Mouse (Mus musculus) stomach, embryonic 14.5 days (tissue): ENCODE results near the gene Zbed5. TPM values are rescaled to one million over a fixed set of nuclear protein-coding genes. Genes with fewer than 3 reads are reported as not detected.
"Not testable (repeated sequence)": the region's sequence is repeated elsewhere in the genome, so short reads cannot be mapped to it uniquely, and the experiment has no call there.

Experiments used
- ATAC-seq: fragments of 200-750 bp; cut with Nextera tagmentation; 2 replicates; pipeline ENCODE4 v1.8.0; 2017; ENCODE audit warnings: low read depth, moderate TSS enrichment; ENCODE audit not compliant: insufficient number of reproducible peaks, insufficient read depth, low FRiP score
- H3K27ac ChIP-seq: fragments of 300-500 bp; sonication (generic); 2 replicates; pipeline ENCODE4 v1.5.1; 2014; ENCODE audit warnings: mild to moderate bottlenecking, low read length, moderate library complexity, mixed read lengths
- H3K27me3 ChIP-seq: fragments of 300-500 bp; sonication (generic); 2 replicates; pipeline ENCODE4 v1.6.1; 2014; ENCODE audit warnings: low read length, control low read depth, mixed read lengths; ENCODE audit not compliant: control insufficient read depth, insufficient read depth
- H3K36me3 ChIP-seq: fragments of 300-500 bp; sonication (generic); 2 replicates; pipeline ENCODE4 v1.6.1; 2014; ENCODE audit warnings: mild to moderate bottlenecking, control low read depth, low read length, moderate library complexity, mixed read lengths; ENCODE audit not compliant: control insufficient read depth, insufficient read depth
- H3K4me1 ChIP-seq: fragments of 300-500 bp; sonication (generic); 2 replicates; pipeline ENCODE4 v1.6.1; 2014; ENCODE audit warnings: low read length, control low read depth, mixed read lengths; ENCODE audit not compliant: control insufficient read depth, insufficient read depth
- H3K4me2 ChIP-seq: fragments of 300-500 bp; sonication (generic); replicated peaks from 2 replicates; pipeline ENCODE4 v1.6.1; 2014; ENCODE audit warnings: low read depth, low read length, control low read depth
- H3K4me3 ChIP-seq: fragments of 300-500 bp; sonication (generic); 2 replicates; pipeline ENCODE4 v1.5.1; 2014; ENCODE audit warnings: low read depth, low read length, control low read depth
- H3K9ac ChIP-seq: fragments of 300-500 bp; sonication (generic); replicated peaks from 2 replicates; pipeline ENCODE4 v1.6.1; 2014; ENCODE audit warnings: low read depth, mild to moderate bottlenecking, control low read depth, low read length, moderate library complexity, mixed read lengths
- H3K9me3 ChIP-seq: fragments of 300-500 bp; sonication (generic); 2 replicates; pipeline ENCODE4 v1.6.1; 2016; ENCODE audit warnings: low read depth, low read length, control low read depth; ENCODE audit not compliant: control insufficient read depth
- WGBS: fragments of 180-500 bp; shearing (Covaris S2); extraction: QIAGEN DNeasy Blood & Tissue Kit; methylation state at CpG from one replicate; pipeline ENCODE4 v1.1.7; 2014; 5-methylcytosine and 5-hydroxymethylcytosine counted together
- polyA plus RNA-seq: library from polyadenylated mRNA; unstranded; fragments of >200 nt; fragmentation: Nextera tagmentation; extraction: Ambion mirVana; gene quantifications from 2 replicates; pipeline ENCODE4 v1.2.1, GENCODE M21; 2014

Zbed5 gene
- polyA plus RNA-seq, 1 experiment from 2014 or later = 5.7 TPM

DNA sequence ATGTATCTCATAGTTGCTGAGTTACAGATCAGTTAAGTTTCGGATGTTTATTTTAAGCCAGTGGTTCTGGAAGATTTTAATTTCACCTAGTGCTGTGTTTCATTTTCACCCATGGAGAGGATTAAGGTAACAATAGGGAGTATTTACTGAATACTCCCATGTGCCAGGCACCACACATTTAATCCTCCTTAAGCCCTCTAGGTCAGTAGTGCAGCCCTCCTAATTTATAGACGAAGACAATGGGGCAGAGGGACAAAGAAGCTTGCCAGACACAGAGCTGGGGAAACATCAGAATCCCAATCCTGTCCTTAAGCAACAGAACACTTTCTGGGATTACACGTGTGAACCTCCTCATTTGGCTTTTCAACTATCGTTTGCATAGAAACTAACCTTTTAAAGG is 41.4 kb downstream of the Zbed5 start:
- Histone ChIP-seq H3K9me3 (no peaks in the 10 kb centered on the region), H3K4me2 (no peak overlapping the region), H3K4me1 (no peaks in the 10 kb centered on the region), H3K9ac (no peak overlapping the region), H3K27me3 (no peaks in the 10 kb centered on the region), H3K27ac (no peak overlapping the region), H3K4me3 (no peak overlapping the region), H3K36me3 (no peaks in the 10 kb centered on the region)
- no peak for ATAC-seq
- 51% methylated on average over 4 of the region's 4 CpGs for WGBS

DNA sequence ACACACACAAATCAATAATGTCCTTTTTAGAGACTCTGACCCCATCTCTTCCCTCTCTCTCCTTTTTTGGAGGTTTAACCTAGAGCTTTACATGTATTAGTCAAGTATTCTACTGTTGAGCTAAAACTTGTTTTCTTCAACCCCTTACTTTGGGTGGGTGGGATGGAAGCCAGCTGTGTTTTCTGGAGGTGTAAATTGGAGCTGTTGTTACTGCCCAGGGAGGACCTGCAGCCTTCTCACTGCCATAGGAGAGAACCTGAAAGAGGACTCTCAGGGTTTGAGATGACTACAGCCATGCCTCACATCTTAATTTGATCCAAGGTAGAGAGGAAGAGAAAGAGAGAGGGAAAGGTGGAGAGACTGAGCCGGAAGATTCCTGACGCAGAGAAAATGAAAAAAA is 44.8 kb downstream of the Zbed5 start:
- Histone ChIP-seq H3K4me3 (no peak overlapping the region), H3K4me2 (no peak overlapping the region), H3K27me3 (no peaks in the 10 kb centered on the region), H3K9me3 (no peaks in the 10 kb centered on the region), H3K4me1 (0 out of 2 replicates have a peak, but pooled peaks cover 4% of the 10 kb centered on the region), H3K27ac (no peak overlapping the region), H3K36me3 (peaks cover 2% of the 10 kb centered on the region; the same call in 1 of the 2 replicates), H3K9ac (no peak overlapping the region)
- WGBS = 45% methylated on average over 2 of the region's 2 CpGs
- ATAC-seq = no peak

DNA sequence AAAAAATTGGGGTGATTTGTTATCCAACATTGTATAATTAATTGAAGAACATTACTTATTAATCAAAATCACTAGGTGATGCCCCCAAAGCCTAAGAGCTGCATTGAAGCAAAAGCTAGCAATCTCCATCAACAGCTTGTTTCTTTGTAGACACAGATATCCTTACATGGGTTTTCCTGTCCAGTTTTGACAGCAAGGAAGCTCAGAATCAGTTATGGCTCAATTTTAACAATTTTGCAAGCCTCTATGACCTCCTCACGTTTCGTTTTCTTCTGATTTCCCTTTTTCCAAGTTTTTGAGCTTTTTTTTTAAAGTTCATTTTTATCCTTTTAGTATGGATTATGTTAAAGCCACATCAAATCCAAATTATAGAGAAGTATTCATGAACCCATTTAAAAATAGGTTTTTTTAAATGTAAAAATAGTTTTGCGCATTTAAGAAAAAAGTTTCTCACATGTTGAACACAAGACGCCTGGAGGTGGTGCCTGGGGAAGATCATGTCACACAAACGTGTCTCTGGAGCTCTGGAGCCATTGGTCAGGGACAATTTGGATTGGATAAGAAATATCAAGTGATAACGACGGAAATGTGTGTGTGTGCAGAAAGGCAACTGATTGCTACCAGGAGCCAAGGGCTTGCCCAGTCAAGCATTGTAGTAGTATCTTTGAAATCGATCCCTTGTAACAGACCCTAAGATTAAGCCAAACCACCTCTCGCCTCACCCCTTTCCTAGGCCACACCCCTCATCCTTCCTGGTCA is 45.4 kb downstream of the Zbed5 start:
- H3K27me3 ChIP-seq = no peaks in the 10 kb centered on the region
- H3K9ac ChIP-seq = no peak overlapping the region
- no peaks in the 10 kb centered on the region for H3K9me3 ChIP-seq
- peak overlapping the region; percentile 21; the same call in 1 of the 2 replicates for H3K27ac ChIP-seq
- H3K4me2 ChIP-seq = peak overlapping the region; percentile 37
- WGBS = 4% methylated on average over 9 of the region's 9 CpGs
- peaks cover 6% of the 10 kb centered on the region; the same call in 1 of the 2 replicates for H3K36me3 ChIP-seq
- 0 out of 2 replicates have a peak, but pooled peaks cover 4% of the 10 kb centered on the region for H3K4me1 ChIP-seq
- no peak for ATAC-seq
- H3K4me3 ChIP-seq = peak overlapping the region; percentile 43

DNA sequence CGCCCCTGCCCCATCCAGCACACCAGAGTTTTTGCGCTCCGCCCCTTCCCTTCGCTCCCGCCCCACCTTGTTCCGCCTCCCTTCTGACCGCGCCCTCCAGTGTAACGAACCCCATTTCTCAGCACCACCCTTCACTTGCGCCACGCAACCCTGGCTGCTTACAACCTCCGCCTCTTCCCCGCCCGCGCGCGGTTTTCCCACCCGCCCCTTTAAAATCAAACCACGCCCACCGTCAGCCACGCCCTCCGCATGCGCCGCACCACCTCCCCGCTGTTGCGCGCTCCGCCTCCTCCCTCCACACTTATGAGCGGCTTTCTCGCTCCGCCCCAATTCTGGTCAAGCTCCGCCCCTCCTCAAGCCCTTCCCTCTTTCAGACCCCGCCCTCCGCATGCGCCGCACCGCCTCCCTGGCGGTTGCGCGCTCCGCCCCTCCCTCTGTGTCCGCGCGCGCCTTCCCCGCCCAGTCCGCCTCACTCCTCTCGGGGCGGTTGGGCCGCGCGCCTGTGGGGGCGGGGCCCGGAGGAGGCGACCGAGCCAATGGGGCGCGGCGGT is 46.0 kb downstream of the Zbed5 start, which contains the start of gene Vkorc1l1:
Vkorc1l1 (plus strand) TSS at position 476 of the 551 bp plus-strand sequence.
- WGBS = under 1% methylated on average over 58 of the region's 59 CpGs
- Histone ChIP-seq H3K9ac (peak within 1 kb of the TSS; percentile 77), H3K4me3 (peak within 1 kb of the TSS; percentile 79)

DNA sequence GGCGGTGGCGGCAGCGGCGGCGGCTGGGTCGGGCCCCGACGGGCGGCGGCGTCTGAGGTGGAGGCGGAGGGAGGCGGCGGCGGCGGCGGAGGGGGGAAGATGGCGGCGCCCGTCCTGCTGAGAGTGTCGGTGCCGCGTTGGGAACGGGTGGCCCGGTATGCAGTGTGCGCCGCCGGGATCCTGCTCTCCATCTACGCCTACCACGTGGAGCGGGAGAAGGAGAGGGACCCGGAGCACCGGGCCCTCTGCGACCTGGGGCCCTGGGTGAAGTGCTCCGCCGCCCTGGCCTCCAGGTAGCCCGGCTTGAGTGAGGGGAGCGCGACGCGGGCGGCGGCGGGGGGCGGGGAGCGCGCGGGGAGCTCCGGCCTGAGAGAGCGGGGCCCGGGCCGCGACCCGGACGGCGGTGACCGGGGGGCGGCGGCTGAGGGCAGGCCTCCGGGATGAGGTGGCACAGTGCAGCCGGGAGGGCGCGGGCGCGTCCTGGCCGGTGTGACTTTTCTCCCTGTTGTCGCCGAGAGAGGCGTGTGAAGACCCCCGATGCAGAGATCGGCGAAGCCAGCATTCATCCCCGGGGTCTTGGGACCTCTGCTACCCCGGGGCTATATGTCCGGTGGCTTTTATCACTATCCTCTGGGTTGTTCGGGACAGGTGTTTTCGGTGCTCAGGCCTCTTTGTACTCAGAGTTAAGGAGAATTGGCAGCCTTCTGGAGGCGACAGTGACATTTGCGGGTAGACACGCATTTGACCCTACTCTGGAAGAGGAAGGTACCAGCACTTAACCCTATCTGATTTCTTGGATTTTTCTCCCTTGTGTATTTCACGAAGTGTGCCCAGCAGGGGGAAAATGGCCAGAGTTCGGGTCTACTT is 46.8 kb downstream of the Zbed5 start:
- not testable (repeated sequence) for H3K4me1 ChIP-seq
- WGBS = 0% methylated on average over 47 of the region's 82 CpGs
- ATAC-seq = peak; percentile 15

More for the DNA sequence above, 46.0 kb downstream of the Zbed5 start, which contains the start of gene Vkorc1l1:
- Histone ChIP-seq H3K4me1 (0 out of 2 replicates have a peak, but pooled peaks cover 4% of the 10 kb centered on the region), H3K36me3 (peaks cover 6% of the 10 kb centered on the region; the same call in 1 of the 2 replicates), H3K27me3 (no peaks in the 10 kb centered on the region), H3K4me2 (peak within 1 kb of the TSS; percentile 83), H3K9me3 (no peaks in the 10 kb centered on the region), H3K27ac (peak within 1 kb of the TSS; percentile 39)
- ATAC-seq = peak; percentile 99

DNA sequence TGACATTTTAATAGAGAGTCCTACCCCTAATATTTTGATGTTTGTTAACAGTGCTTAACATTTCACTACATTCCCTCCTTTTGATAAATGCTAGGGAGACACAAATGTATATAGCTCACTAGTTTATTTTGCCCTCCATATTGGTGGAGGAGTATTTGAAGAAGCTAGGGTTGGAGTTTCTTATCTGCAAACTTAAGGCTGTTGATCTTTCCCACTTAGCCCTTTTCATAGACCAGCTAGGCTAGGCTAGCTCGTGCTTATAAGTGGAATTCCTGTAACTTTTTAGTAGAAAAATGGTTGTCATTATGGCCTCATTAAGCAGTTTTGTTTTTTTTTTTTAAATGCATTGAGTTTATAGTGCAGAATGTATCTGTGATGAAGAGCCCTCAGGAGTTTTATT is 47.9 kb downstream of the Zbed5 start:
- Histone ChIP-seq H3K4me1 (0 out of 2 replicates have a peak, but pooled peaks cover 4% of the 10 kb centered on the region), H3K4me2 (no peak overlapping the region), H3K36me3 (peaks cover 6% of the 10 kb centered on the region; the same call in 1 of the 2 replicates), H3K4me3 (no peak overlapping the region), H3K9ac (no peak overlapping the region), H3K9me3 (no peaks in the 10 kb centered on the region), H3K27ac (no peak overlapping the region), H3K27me3 (no peaks in the 10 kb centered on the region)
- no peak for ATAC-seq
- WGBS = 67% methylated on average over 1 of the region's 1 CpGs

More for the DNA sequence above, 46.8 kb downstream of the Zbed5 start:
- Histone ChIP-seq H3K4me3 (peak overlapping the region; percentile 79), H3K27ac (peak overlapping the region; percentile 39; the same call in 1 of the 2 replicates), H3K9ac (peak overlapping the region; percentile 77), H3K4me2 (peak overlapping the region; percentile 83)
- H3K27me3 ChIP-seq, H3K36me3 ChIP-seq, H3K9me3 ChIP-seq: not testable (repeated sequence)

DNA sequence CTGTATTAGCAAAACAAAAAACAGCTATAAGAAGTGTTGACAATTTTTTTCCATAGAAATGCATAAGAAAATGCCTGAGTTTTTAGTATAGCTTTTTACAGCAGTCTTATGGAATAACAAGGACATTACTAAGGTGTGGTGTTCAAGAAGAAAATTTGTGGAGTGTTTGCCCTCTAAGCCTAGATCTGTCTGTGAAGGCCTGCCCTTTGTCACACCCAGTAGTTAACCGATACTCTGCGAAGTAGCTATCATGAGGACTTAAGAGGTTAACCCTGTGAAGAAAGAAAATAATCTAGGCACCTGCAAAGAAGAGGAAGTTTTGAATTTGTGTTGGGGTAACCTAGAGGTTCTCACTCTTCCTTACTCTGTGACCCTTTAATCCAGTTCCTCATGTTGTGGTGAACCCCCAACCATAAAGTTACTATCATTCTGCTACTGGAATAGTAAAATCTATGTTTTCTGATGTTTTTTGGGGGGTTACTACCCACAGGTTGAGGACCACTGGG is 52.1 kb downstream of the Zbed5 start:
- no peaks in the 10 kb centered on the region for H3K27me3 ChIP-seq
- no peak overlapping the region for H3K9ac ChIP-seq
- 90% methylated on average over 2 of the region's 2 CpGs for WGBS
- peaks cover 6% of the 10 kb centered on the region; the same call in 1 of the 2 replicates for H3K36me3 ChIP-seq
- H3K4me2 ChIP-seq = no peak overlapping the region
- no peak overlapping the region for H3K4me3 ChIP-seq
- H3K9me3 ChIP-seq = no peaks in the 10 kb centered on the region
- H3K4me1 ChIP-seq = 0 out of 2 replicates have a peak, but pooled peaks cover 4% of the 10 kb centered on the region
- ATAC-seq = no peak
- no peak overlapping the region for H3K27ac ChIP-seq

DNA sequence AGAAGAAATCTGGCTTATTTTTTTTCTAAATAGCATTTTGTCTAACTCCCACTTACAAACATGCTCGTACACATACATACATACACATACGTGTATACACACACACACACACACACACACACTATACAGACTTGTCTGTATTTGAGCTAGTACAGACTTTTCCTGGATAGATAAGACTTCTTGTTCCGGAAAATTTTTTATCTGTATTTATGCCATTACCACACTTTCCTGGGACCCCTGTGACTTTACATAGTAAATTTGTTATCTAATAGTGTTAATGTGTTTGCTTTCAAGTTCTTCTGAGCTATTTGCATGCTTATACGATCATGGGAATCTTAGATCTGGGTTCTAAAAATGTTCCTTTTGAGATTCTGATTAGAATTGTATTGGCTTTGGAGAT is 56.6 kb downstream of the Zbed5 start:
- no peak overlapping the region for H3K4me2 ChIP-seq
- WGBS = 87% methylated on average over 4 of the region's 4 CpGs
- H3K4me3 ChIP-seq = no peak overlapping the region
- H3K27ac ChIP-seq = no peak overlapping the region
- ATAC-seq = no peak
- H3K9me3 ChIP-seq = no peaks in the 10 kb centered on the region
- H3K4me1 ChIP-seq = no peaks in the 10 kb centered on the region
- H3K27me3 ChIP-seq = no peaks in the 10 kb centered on the region
- no peaks in the 10 kb centered on the region for H3K36me3 ChIP-seq
- H3K9ac ChIP-seq = no peak overlapping the region
